Mouse (Mus musculus) liver, adult (tissue): Measurements from ENCODE around the gene Poln.

ENCODE experiments used
- GATA4 ChIP-seq: IDR thresholded peaks from 2 replicates; pipeline ENCODE4 v1.6.1; 2014; ENCODE audit warnings: mild to moderate bottlenecking, low read length; ENCODE audit not compliant: insufficient replicate concordance

The Poln gene

DNA sequence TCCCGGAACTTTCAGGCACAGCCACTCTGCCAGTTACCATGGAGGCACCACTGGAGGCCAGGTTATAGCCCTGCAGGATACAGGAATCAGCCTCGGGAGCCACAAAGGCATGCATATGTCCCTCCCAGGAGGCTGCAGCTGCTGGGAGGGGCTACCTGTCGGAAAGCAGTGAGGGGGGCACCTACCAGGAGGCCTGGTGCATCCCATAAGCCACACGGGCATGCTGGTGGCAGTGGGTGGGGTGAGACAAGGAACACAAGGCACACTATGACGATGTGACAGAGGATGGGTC is 6.1 kb upstream of the Poln start:
- no peak for TF ChIP-seq GATA4

DNA sequence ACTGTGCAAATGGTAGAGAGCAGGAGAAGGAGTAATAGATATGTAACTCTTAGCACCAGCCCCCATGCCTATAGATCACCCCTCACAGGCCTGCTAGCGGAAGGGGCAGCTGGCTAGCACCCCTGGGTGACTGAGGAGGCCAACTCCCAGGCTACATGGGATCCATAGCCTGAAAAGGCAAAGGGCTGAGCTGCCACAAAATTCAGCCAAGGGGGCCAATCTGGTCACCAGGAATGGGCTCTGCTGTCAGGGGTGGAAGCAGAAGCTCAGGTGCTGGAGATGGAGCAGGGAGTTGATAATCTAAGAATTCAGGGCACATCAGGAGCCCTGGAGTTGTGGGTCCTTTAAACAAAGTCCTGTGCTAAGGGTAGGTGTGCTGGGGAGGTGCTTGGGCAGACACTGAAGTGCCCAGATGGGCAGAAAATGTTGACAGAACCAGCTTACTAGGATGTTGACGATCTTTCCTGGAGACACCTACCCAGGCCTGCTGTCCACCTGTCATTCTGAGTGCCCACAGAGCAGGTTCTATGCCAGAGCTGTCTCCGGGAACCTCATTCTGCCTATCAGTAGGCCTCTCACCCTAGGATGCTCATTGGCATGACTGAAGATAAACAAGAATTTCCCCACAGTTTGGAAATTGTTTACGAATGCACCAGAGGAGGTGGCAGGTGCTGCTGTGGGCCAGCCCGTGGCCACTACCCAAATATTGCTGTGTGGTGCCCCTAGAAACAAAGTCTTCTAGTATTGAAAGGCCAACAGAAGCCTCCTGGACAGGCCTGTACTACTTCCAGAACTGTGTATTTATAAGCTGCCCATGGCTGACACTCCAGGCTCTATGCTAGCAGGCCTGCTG is 5.5 kb upstream of the Poln start:
- TF ChIP-seq GATA4 = no peak

DNA sequence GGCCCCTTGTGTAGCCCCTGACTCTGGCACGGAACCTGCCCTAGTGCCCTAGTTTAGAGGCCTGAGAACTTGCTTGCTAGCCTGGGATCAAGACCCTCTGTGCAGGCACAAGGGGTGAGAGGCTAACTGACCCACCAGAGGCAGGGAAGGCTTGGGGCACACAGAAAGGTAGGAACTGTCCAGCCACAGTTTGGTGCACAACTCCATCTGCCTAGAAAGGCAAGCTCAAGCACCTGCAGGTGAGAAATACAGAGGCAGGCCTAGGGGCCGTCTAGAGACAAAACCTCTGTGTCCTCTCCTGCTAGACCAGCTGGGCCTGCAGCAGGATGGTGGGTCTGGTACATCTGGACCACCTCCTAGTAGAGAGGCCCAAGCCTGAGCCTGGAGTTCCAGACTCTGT is 4.8 kb upstream of the Poln start:
- no peak for TF ChIP-seq GATA4

DNA sequence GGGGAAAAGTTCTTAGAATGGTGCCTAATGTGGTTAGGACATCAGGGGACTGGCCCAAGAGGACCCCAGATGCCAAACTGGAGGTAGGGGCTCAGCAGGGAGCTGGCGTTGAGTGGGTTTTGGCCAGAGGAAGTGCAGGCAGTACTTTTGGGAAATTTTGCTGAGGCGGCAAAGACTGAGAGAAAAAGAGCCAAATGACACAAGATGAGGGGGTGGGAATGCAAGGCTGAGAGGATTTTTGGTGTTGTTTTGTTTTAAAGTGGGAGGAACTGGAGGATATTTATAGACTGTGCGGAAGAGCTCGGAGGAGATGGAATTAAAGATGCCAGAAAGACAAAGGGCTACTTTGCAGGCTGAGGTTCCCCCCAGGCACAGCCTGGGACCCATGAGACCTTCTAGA is 1.5 kb upstream of the Poln start:
- TF ChIP-seq GATA4 = no peak

DNA sequence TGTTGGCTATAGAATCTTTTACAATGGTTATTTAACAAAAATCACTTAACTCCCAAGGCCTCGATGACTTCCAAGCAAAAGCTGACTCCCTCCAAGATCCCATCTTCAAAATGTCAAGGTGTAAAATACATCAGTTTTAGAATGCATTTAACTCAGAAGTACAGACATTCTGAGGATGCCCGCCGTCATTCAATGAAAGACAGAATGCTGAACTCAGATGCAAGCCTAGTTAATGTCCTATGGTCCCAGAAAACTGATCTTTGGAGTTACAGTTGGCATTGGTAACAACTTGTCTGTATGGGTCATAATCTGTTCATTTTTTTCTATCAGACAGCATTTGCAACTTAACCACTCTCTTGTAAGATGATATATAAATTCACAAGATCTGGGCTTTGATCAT is 706 bp upstream of the Poln start:
- no peak for TF ChIP-seq GATA4

DNA sequence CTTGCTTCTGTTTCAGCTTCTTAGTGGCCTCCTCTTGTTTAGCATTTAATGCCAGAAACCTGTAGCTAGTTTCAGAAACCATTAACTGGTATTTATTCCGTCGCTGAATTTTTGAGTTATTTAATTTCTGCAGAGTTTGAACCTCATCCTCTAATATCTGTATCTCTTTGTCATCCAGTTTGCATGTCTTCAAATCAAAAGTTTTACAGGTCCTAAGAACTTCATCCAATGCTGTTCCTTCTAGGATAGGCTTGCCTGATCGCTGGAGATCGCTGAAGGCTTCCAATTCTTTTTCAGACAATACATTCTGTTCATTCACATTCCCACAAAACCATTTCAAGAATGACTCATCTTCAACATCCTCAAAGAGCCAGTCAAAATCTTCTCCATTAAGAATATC is 1.4 kb downstream of the Poln start:
- TF ChIP-seq GATA4 = no peak

DNA sequence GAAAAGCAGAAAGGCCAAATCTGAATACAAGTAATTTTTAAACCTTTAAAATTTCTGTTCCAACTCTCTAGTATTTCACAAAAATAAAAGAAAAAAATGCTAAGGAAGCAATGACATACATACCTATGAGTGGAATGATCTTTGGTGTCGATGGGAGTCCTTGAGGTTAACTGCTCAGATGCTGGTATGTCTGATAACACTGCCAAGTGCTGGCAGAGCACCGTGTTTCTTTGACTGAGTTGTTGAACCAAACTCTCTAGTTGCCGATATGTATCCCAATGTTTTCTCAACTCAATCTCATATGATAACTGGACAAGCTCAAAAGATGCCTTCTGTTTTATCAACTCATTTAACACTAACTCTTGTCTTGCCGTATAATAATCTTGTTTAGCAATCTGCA is 3.5 kb downstream of the Poln start:
- TF ChIP-seq GATA4 = no peak

DNA sequence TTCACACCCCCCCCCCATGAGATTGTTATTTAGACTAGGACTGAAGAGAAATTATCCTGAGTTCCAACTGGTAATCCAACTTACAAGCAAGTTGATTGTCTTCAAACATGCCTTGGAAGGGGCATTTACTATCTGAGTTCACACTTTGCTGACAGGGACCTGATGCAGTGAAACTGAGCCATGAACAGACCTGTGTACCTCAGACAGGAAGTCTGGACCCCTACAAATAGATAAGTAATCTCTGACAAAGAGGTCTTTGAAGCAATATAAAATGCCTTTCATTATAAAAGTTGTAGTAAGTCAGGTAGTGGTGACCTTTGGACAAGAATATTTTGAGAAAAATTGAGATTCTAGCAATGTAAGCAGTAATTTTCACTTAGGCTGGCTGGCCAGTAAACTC is 20.8 kb downstream of the Poln start:
- TF ChIP-seq GATA4 = no peak

DNA sequence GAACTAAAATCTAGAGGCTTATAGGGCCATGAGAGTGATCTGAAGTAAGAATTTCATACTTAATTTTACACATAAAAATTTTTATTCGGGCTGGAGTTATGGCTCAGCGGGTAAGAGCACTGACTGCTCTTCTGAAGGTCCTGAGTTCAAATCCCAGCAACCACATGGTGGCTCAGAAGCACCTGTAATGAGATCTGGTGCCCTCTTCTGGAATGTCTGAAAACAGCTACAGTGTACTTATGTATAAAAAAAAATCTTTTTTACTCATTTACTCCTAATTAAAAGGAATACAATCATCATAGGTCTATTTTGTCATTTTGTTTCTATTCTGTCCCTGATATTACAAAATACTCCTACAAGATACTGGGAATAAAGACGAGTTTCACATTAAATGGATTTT is 21.7 kb downstream of the Poln start:
- TF ChIP-seq GATA4 = no peak

DNA sequence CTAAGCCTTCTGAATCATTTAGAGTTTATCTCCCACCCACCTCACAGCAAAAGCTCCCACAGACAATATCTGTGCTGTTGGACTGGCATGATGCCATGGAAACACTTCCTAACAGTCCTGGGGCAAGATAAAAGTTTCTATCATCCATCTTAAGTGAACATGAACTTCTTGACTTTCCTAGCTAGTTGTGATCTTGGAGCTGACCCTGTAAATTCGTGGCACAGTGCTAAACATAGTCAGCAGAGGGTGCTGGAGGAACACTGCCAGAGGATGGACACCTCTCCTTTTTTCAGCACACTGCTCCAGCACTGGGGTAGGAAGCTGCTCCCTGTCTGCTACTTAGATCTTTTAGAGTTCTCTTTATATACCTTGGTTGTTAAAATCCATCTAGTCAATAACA is 29.5 kb downstream of the Poln start:
- TF ChIP-seq GATA4 = no peak

DNA sequence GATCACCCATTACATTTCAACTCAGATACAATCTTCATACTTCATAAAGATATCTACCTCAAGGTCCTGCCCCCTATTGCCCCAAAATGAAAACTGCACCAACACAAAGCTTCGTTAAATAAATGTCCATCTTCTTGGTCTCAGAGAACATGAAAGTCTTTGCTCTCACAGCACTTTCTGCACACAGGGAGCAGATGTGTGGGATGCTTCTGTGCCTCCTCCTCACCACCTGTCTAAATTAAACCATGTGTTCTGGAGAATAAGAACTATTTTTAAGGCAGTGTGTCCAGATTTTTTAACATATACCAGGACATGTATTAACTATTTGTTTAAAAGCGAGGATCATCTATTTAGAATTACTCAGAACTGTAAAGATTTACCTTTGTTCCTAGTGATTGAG is 36.5 kb downstream of the Poln start:
- no peak for TF ChIP-seq GATA4

DNA sequence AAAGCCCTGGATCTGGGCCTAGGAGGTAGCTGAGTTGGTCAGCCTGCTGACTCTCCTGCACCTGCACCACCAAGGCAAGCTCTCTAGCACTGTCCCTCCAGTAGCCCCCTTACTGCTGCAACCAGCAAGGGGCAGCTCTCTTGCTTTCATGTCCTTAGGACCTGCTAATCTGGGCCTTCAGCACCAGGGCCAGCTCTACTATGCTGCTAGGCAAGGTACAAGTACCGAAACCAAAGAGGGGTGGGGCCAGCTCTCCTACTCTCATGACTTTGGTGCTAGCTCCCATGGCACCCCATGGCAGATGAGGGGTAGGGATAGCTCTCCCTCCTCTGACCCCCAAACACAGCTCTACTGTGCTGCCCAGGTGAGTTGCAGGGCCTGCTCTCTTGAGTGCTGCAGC is 45.1 kb downstream of the Poln start:
- TF ChIP-seq GATA4 = no peak

DNA sequence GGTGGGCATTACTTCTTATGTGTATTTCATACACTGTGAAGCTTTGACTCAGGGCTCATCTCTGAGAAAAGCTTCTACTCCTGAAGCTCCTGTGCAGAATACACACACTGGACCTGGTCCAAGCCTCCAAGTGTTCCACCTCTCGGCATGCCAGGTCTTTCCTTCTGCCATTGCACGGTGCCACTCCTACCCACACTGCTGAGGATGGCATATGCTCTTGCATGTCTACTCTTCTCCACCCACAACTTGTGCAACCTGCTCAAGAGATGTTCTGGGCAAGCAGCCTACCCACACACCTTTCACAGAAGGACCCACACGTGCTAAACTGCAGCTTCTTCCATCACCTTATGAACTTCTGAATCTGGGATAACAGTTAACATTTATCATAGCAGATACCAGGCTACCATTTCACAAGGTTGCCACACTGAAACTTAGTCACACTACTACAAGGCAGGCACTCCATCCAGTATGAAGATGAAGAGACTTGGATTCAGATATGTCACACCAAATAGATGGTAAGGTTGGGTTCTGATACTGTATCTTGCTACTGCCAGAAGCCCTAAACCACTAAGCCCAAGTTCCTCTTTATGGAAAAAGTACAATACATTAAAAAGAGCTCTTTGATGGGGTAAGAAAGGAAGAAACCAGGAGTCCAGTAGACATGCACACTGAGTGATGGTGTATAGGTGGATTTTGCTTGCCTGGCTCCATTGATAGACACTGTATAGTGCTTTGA is 50.0 kb downstream of the Poln start:
- no peak for TF ChIP-seq GATA4

DNA sequence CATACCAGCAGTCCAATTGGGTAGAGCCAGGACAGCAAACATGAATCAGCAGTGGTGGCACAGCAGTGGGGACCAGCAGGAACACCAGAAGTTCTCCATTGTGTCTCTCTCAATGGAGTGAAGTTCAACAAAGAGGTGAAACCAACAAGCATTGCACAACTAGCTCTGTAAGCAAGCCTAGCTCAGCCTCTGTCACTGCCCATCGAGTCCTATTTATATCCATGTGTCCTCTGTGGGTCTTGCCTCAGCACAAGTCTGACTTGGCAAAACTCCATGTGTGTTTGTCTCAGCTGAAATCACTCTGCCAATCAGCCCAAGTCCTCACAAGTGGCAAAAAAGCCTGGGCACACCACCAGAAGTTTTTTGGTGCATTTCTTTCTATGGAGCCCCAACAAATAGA is 63.6 kb downstream of the Poln start:
- no peak for TF ChIP-seq GATA4

DNA sequence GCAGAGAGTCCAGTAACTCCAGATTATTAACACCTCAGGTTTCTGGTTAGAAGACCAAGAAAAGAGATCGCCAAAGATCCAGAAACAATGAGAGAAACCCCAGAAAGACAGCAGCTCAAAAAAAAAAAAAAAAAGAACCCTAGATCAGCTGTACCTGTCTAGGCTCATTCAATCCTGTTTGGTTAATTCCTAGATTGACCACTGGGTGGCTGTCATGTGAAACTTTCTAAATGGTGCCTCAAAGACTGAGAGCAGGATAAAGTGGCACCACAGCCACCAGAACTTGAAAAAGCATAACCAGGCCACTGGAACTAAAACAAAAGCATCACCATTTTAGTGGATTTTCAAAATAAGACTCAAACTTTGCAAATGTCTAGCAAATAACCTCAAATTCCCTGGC is 71.9 kb downstream of the Poln start:
- no peak for TF ChIP-seq GATA4

DNA sequence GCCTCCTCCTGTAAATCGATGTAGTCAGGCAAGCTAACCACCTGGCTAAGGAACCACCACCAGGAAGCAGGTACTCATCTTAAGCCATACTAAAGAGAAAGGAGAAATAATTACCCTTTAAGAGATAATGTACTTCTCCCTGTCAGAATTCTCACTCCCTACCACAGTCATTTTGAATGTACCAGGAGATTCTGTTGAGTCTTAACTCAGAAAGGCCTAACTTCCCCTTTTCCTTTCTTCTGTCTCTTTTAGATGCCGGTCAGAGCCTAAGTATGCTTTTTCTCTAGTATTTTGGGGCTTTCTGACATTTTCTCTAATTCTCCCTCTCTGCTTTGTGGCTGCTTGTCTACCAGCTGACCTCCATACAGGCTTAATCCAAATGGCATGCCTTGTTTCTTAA is 76.2 kb downstream of the Poln start:
- no peak for TF ChIP-seq GATA4

DNA sequence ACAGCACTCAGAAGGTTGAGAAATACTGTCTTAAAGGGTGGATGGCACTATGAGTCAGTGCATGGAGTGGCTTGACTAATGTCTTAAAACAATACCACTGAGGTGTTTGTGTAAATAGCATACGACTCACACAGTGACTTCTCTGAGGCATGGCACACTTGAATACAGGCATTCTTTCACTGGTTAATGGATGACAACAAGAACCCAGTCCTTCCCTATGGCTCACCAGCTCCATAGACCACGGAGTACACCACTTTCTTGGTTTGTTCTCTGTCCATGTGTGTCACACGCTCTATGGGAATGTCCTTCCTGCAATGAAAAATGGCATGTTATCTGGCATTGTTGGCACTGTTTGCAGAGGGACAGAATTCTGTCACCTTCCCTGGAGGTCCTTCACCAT is 136.7 kb downstream of the Poln start:
- no peak for TF ChIP-seq GATA4
